Mouse (Mus musculus) adrenal gland, adult 2 months (tissue): ENCODE data around the gene Msi2. TPM values are rescaled to one million over a fixed set of nuclear protein-coding genes. Genes with fewer than 3 reads are reported as not detected.
A peak's percentile ranks its signal among the peaks of the same experiment; 100 is the strongest.

ENCODE experiments used
- DNase-seq: peaks from one replicate; pipeline ENCODE4 v3.0.0; 2021
- polyA plus RNA-seq: library from polyadenylated mRNA; depleted of rRNA; stranded (reverse); fragments of >200 nt; gene quantifications from 2 replicates; pipeline ENCODE4 v1.2.3, GENCODE M21; 2012
- total RNA-seq, 2 experiments: library from RNA; stranded (reverse); gene quantifications; 2 replicates each; pipeline ENCODE4 v1.2.3; 2021

Msi2 gene
- total and polyA plus RNA-seq, 3 experiments: 39.1 to 214 (median 205) TPM

- no peak for DNase-seq
Measured at GRCm38 (mm10) chr11:88564810-88565209, 153.5 kb downstream of the Msi2 start.

- no peak for DNase-seq
Measured at GRCm38 (mm10) chr11:88564363-88564762, 153.9 kb downstream of the Msi2 start.

DNA sequence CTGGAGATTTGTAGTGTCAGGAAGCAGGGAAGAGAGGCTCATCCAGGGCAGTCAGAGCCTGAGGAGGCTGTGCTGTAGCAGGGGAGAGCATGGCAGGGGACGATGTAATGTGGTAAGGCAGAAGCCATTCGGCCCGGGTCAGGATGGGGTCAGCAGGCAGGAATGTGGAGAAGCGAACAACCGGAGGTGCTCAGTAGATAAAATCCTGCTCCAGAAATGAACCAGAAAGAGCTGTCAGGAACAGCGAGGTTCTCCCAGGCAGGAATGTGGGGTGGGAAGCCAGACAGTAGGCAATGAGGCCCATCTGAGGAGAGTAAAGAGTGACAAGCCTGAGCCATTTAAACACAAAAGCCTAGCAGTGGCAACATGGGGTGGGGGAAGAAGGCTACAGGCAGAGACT, 157.1 kb downstream of the Msi2 start:
- DNase-seq: no peak

GRCm38 (mm10) chr11:88560634-88561033, 157.7 kb downstream of the Msi2 start:
- DNase-seq: no peak

GRCm38 (mm10) chr11:88559365-88559970, 158.8 kb downstream of the Msi2 start:
- DNase-seq: no peak

DNA sequence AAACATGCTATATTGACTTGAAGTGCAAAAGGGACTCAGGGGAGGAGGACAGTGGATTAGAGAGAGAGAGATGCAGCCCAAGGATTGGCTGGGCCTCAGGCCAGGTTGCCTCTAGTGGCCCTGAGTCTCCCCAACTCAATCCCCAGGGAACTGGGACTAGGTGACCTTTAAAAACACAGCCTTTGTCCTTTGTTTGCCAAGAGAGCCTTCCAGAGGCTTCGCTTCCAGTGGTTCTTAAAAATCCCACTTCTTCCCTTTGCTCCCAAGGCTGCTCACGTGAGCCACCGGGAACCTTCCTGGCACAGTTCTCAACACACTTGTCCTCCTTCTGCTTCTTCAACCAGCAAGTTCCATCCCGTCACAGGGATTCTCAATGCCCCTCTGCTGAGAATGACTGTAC, 159.6 kb downstream of the Msi2 start:
- DNase-seq: peak; percentile 59

- no peak for DNase-seq
Measured at GRCm38 (mm10) chr11:88557828-88558580, 160.3 kb downstream of the Msi2 start.

DNA sequence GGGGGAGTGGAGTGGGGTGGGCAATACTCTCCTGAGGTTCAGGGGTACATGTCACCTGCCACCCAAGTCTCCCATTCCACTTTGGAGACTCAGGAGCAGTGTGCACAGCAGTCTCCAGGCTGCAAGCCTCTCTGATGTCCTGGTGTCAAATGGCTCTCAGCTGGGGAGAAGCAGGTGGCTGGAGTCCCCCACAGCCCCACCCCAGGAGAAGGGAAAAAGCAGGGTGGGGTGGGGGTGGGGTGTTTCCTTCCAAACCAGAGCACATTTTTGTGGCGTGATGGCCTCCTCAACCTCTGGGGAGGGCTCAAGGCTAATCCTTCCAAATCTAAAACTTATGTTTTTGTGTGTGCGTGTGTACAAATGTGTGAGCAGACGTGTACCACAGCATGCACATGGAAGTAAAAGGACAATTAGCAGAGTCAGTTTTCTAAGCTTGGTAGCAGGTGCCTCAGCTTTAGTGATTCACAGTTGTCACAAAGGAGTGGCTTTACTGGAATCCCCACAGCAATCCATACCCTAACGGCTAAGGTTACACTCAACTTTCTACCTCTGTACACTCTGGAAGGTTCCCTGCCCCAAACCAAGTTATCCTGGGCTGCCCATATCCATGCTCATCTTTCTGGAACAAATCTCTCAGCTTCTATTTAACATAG, 161.1 kb downstream of the Msi2 start:
- no peak for DNase-seq

- DNase-seq: peak; percentile 50
Measured at GRCm38 (mm10) chr11:88555902-88556549, 162.3 kb downstream of the Msi2 start.

- peak; percentile 57 for DNase-seq
Measured at GRCm38 (mm10) chr11:88555232-88555818, 163.0 kb downstream of the Msi2 start.

GRCm38 (mm10) chr11:88553521-88554310, 164.6 kb downstream of the Msi2 start:
- no peak for DNase-seq

DNA sequence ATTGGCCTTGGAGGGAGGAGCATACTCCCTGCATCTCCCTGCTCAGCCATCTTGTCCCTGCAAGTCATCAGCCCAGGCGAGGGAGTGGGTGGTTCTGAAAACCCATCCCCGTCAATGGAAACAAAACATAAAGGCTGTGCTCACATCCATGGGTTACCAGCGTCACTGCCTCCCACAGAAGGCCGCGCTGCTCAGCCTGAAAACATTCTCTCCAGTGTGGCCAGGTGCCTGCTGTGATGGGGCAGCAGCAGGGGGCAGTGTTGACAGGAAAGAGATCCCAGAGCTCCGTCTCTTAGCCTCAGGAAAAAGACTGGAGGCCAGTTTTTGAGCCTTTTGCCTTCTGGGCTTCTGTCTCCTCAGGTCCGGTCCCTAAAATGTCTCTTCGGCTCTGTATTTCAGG, 165.3 kb downstream of the Msi2 start:
- peak; percentile 84 for DNase-seq

DNA sequence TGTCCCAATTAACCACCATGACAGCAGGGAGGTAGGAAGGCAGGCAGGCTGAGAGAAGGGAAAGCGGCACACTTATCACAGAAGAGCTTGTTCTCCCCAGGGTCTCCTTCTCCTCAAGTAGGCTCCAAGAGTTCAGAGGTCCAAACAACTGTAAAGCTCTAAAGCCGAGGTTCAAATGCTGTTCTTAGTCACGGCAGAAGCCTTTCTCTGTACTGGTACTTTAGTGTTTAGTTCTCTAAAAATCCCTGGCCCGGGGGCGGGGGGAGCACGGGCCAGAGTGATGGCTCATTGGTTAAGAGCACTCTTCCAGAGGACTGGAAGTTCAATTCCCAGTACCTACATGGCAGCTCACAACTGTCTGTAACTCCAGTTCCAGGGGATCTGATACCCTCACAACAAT, 165.9 kb downstream of the Msi2 start:
- no peak for DNase-seq

DNA sequence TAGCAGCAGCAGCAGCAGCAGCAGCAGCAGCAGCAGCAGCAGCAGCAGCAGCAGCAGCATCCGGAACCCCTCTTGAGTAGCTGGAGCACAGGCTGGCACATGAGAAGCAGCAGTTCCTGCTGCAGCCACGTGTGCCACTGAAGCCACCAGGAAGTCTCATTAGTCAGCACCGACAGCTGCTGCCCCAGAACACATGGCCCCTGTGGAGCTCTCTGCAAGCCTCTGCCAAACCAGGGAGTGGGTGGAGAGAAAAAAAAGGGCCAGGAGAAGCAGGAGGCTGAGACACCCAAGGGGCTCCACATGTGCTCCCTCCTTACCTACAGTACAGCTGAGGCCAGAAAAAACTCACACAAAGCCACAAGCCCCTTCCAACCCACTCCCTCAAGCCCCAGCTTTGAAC, 167.3 kb downstream of the Msi2 start:
- peak; percentile 79 for DNase-seq

DNA sequence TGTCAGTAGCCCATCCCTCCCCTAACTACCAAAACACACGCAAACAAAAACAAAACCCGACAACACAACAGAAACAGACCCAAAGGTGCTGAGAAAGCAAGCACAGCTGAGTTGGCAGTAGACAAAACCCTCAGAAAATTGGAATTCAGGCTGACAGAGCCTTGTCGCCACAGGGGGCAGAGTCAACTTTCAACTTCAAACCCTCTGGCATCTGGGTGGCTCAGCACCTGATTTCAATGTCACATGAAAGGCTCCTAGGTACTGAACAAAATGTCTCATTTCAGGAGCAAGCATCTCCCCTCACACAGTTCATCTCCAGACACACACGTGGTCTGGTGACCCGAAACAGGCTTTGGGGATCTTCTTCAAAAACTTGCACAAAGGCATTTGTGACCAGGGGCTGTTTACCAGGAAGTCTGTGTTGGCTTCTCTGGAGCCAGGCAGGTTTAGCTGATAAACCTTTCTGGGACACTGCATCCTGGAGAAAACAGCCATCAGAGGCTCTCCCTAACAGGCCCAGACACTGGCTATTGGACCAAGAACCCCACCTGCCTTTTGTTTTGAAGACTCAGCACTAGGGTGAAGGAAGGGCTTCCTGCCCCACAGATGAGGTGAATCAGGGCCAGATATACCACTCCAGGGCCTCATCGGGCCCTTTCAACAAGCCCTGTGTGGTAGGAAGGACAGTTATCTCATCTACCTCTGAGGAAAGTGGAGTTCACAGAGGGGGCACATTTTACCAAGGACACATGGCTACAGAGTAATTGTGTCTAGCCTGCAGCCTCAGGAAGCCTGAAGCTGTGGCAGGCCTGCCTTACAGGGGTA, 168.0 kb downstream of the Msi2 start:
- DNase-seq: no peak

DNA sequence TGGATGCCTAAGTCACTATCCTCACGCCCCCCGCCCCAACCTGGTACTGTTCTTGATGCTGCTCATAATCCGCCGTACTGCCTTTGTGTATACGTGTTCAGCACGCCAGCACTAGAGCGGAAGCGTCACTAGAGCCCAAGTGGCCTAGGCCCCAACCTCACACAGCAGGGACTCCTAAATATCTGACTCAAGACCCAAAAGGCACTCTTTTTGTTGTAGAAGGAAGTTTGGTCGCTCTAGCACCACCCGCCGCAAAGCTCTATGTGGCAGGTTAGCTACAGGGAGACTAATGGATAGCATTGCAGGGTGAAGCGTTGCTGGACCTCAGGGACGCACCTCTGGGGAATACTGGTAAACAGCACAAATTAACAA, 168.8 kb downstream of the Msi2 start:
- DNase-seq: no peak

DNA sequence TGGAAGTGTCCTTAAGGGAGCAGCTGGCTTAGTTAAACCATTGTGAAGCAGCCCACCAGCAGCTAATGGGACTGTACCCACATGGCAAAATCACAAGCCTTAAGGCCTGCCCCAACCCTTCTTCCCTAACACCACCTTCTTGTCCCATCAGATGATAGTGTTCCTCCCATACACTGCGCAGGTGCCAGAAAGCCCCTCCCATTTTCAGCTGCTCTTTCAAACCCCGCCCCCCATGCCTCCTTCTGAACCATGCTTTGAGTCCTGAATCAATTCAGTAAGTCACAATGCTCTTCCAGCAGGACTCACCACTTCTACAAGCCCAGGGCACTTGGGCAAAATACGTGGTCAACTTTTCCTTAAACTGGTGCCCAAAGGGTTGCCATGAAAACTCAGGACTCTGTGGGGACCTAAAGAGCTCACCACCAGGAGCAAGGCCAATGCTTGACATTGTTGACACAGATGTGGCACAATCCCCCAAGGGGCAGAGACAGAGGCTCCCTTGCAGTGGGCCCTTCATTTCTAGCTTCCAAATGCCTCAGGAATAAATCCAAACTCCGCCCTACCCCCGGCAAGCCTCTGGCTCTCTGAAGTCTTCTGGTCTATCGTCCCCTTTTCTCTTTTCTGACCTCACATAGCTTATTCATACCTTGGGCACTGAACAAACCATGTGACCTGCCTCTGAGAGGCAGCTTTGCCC, 169.3 kb downstream of the Msi2 start:
- no peak for DNase-seq

DNA sequence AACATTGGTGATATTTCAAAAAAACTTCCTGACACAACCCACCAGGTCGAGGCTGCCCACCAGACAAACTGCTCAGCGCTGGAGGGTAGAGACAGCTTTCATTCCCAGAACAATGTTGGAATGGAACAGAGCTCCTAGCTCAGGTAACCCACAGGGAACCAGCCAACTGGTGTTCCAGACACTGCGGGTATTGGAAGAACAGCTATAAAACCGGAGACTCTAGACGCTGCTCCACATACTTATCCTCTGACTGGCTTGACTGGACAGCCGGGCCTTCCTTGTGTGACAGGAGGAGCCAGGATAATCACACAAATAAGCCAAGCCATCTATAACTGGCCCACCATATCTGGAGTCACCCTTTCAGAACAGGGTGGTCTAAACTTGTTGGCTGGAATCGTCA, 169.9 kb downstream of the Msi2 start:
- DNase-seq: no peak

DNA sequence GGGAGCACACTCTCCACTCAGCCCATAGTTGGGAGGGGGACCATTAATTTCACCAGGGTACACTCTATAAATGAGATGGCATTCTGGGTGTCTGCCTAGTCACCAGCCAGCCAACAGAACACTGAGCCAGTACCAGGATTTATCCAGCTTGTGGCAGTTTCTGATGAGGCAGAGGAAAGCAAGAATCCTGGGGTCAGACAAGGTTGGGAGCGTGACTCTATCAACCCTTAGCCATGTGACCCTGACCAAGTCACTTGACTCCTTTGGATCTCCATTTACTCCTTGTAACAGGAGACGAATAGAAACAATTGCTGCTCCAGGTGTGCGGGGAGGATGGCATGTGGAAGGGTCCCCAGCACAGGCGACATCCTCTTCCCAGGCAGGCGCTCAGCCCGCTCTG, 174.5 kb downstream of the Msi2 start:
- no peak for DNase-seq

DNA sequence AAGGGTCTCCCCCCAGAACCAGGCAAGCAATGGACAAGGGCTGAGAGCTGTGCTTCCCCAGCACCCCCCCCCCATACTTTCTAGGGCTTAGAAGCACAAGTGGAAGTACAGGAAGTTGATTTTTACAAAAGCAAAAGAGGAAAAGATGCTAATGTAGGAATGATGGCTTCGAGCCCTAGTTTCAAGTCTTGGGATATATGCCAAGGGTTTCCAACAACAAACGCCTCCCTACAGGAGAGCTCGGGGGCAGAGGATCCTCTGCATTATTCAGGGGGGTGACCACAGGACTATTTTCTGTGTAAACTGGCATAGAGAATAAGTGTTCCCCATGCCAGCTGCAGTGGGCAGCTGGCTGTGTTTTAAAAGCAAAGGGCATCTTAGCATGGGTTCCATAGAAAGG, 175.5 kb downstream of the Msi2 start:
- no peak for DNase-seq
